9 mouse cellular contexts compared by ENCODE assay signal in genomic region chr14:33033424-33033823, GRCm38 (mm10). TPM values are rescaled to one million over a fixed set of nuclear protein-coding genes. Genes with fewer than 3 reads are reported as not detected.
A peak's percentile ranks its signal among the peaks of the same experiment; 100 is the strongest.
DNase-seq lines count a peak whose midpoint lies in the region; ATAC-seq and TF ChIP-seq lines count a peak whose summit lies in the region.
"Had no signal": no experiment of that assay in that cellular context is flagged by ENCODE, and none has a peak within 500 bp of the region (broad histone marks: within the 10 kb centered on the region; RNA-seq: fewer than 3 reads in every experiment).

No protein-coding gene starts in this region.

- peak; percentile 73 to 77 for DNase-seq in cerebellum, postnatal 10 days
- no peak for DNase-seq in cerebellum, adult 9-11 months
- peak; percentile 14 to 26 for DNase-seq in left cerebral cortex, adult 2 months (ENCODE audit: extremely low spot score in 1 of 2, low spot score in 2 of 2)
- DNase-seq in left cerebral cortex, adult 8-10 months (ENCODE audit: low spot score in 2 of 2) = no peak
- DNase-seq in brain, adult 2 months (ENCODE audit: low read depth, low spot score) = peak; percentile 51
- DNase-seq in kidney, postnatal 14 days = peak; percentile 23
- DNase-seq in stomach, postnatal 0 days (ENCODE audit: low spot score) = peak; percentile 43

- no peak overlapping the region for H3K9ac ChIP-seq in stomach, postnatal 0 days (ENCODE audit: low read length)
- H3K9ac ChIP-seq: limb, embryonic 15.5 days had no signal

- intact Hi-C loops in left cerebral cortex, adult 2 months (cut with DNase I) = loop anchor here (2.0 to 10.0 kb wide), 2 partner anchors 261 to 429 kb away; no protein-coding TSS in a partner anchor

- H3K4me2 ChIP-seq in stomach, postnatal 0 days (replicated peaks; ENCODE audit: low read depth) = no peak overlapping the region
- H3K4me2 ChIP-seq: limb, embryonic 15.5 days had no signal

- peak; percentile 54 for TF ChIP-seq CTCF in left cerebral cortex, adult 2 months (IDR thresholded peaks at IDR 0.05)
- TF ChIP-seq CTCF in stomach, postnatal 0 days (IDR thresholded peaks at IDR 0.05; ENCODE audit: low read depth) = peak; percentile 76

- no peaks in the 10 kb centered on the region for H3K9me3 ChIP-seq in stomach, postnatal 0 days (ENCODE audit: control insufficient read depth, low read length)
- H3K9me3 ChIP-seq: limb, embryonic 15.5 days had no signal

- WGBS in stomach, postnatal 0 days = 41% methylated on average over 6 of the region's 6 CpGs

- no peaks in the 10 kb centered on the region for H3K27me3 ChIP-seq in stomach, postnatal 0 days (ENCODE audit: control insufficient read depth, insufficient read depth, low read length)
- H3K27me3 ChIP-seq: limb, embryonic 15.5 days had no signal

- no peak for TF ChIP-seq EP300 in stomach, postnatal 0 days (optimal IDR thresholded peaks at IDR 0.05)

- H3K27ac ChIP-seq in left cerebral cortex, adult 2 months = no peak overlapping the region
- no peak overlapping the region for H3K27ac ChIP-seq in stomach, postnatal 0 days (replicated peaks)
- H3K27ac ChIP-seq: limb, embryonic 15.5 days had no signal

- no peak overlapping the region for H3K4me3 ChIP-seq in left cerebral cortex, adult 2 months
- H3K4me3 ChIP-seq in stomach, postnatal 0 days (ENCODE audit: low read depth, low read length) = no peak overlapping the region
- H3K4me3 ChIP-seq: limb, embryonic 15.5 days had no signal

- H3K36me3 ChIP-seq in stomach, postnatal 0 days (ENCODE audit: control insufficient read depth, insufficient read depth, low read length) = no peaks in the 10 kb centered on the region
- H3K36me3 ChIP-seq: limb, embryonic 15.5 days had no signal

- no peak for ATAC-seq in stomach, postnatal 0 days (ENCODE audit: low FRiP score, low TSS enrichment)
- ATAC-seq in monocyte, adult 5-6 weeks (replicated peaks; ENCODE audit: insufficient number of reproducible peaks, low FRiP score, low TSS enrichment, poor library complexity, severe bottlenecking) = no peak

- no peaks in the 10 kb centered on the region for H3K4me1 ChIP-seq in stomach, postnatal 0 days (replicated peaks; ENCODE audit: control insufficient read depth, insufficient read depth)
- H3K4me1 ChIP-seq: limb, embryonic 15.5 days had no signal

RNA-seq across cellular contexts. Expression of gene Lrrc18, which starts 42.2 kb away (rescaled TPM):
- under 1 TPM; 0.26 to 0.50 TPM for total RNA-seq in left cerebral cortex, adult 2 months (2021)
- total RNA-seq in left cerebral cortex, adult 8-10 months (2022) = 1 to 10 TPM in 1 of 4 experiments, under 1 TPM in 3; 0.57 to 1.2 (median 0.71) TPM
- polyA plus RNA-seq in stomach, postnatal 0 days (2015; fragmentation: Nextera tagmentation; extraction: Ambion mirVana) = 0.15 and 0.17 TPM in 2 replicates
- total RNA-seq in monocyte, adult 5-6 weeks (2017) = 0.58 to 1.6 TPM (median 0.75 TPM) in 3 replicates

Comparison
In these comparisons a context has a peak if more than half of its experiments do, and no peak if none do; other contexts are left out.
1. DNase-seq: peak in cerebellum, postnatal 10 days (2 of 2), left cerebral cortex, adult 2 months (2 of 2), brain, adult 2 months (single experiment), kidney, postnatal 14 days (single experiment) and stomach, postnatal 0 days (single experiment); none in cerebellum, adult 9-11 months (single experiment) and left cerebral cortex, adult 8-10 months (0 of 2).